Mouse (Mus musculus) telencephalon, adult 2 months (tissue): ENCODE data around the gene Tas2r123.

Experiments
- DNase-seq: peaks from one replicate; pipeline ENCODE4 v3.0.0-alpha.2; 2011; ENCODE audit warnings: low read depth, low spot score

Tas2r123 gene

GRCm38 (mm10) chr6:132846842-132847241, at the start of gene Tas2r123:
Tas2r123 (plus strand) TSS chr6:132847142.
- no peak for DNase-seq

- DNase-seq, result no peak
These were observed 44.4 kb upstream of the Tas2r123 start, which contains the start of gene Tas2r117 for GRCm38 (mm10) chr6:132802518-132802917. Tas2r117 (plus strand) TSS chr6:132802818.

- DNase-seq, result no peak
These were observed 8.2 kb downstream of the Tas2r123 start, which contains the start of gene Tas2r116 for GRCm38 (mm10) chr6:132855138-132855537. Tas2r116 (plus strand) TSS chr6:132855438.

- DNase-seq, result no peak
These were observed 20.8 kb downstream of the Tas2r123 start, which contains the start of gene Tas2r110 for GRCm38 (mm10) chr6:132867708-132868107. Tas2r110 (plus strand) TSS chr6:132868008.

GRCm38 (mm10) chr6:132892711-132893110, 45.8 kb downstream of the Tas2r123 start, which contains the start of gene Tas2r113:
Tas2r113 (plus strand) TSS chr6:132893011.
- DNase-seq, result no peak
